Mouse (Mus musculus) heart, adult 11 months (tissue): ENCODE measurements around the gene Grid2.

Experiments
- DNase-seq: peaks from one replicate; pipeline ENCODE4 v3.0.0; 2022

Grid2 gene

GRCm38 (mm10) chr6:64617417-64618135 is 1361.9 kb downstream of the Grid2 start:
- peak; percentile 90 for DNase-seq

- DNase-seq = no peak
These were observed 1367.7 kb downstream of the Grid2 start for GRCm38 (mm10) chr6:64623404-64623803.

DNA sequence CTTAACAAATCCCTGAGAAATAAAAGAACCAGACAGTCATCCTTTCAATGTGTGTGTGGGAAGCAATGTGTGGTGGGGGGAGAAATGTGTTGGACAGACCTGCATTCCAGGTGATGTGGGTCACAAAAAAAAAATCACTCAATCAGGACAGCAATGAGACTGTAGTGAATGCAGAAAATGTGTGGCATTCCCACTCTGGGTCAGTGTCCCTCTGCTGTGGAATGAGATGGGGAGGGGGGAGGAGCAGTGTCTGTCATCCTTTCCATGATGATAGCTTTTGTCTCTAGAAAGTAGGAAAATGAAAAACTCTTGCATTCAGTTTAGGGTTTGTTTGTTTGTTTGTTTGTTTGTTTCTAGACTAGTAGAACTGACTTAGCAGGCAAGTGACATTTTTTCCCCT is 1392.0 kb downstream of the Grid2 start:
- DNase-seq = no peak

DNA sequence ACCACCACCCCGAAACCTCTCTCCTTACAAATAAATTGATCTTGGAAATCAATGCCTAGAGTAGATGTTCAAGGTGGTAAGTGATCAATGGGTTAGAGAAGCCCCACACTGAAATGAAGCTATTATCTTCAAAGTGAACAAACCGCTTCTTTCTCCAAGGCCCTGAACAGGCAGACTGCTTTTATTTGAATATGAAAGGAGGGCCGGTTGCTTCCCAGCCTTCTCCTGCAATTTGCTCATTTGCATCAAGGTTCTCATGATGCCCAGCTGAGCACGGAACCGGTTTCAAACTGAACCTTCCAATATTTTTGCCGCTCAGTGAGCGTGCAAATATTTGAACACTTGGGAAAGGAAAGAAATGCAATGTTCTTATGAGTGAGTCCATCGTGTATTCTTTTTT is 1392.5 kb downstream of the Grid2 start:
- no peak for DNase-seq

GRCm38 (mm10) chr6:64649296-64650226 is 1393.9 kb downstream of the Grid2 start:
- DNase-seq = no peak

- no peak for DNase-seq
These were observed 1395.1 kb downstream of the Grid2 start for GRCm38 (mm10) chr6:64650765-64651164.

DNA sequence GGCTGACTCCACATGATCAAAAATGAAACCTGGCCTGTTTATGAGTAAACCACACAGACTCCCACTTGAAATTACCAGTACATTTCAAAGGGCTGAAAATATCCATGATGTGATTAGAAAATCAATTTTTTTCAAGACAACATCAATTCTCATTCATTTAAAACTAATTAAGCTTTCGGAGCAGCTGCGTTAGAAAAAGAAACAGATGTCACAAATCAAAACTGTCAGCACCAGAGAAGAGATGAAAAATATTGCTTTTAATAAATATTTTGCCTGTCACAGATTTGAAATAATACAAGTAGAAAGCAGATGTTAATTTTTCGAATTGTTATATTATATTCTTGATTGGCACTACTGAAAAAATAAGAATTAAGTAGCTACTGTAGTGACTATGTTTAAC is 1415.3 kb downstream of the Grid2 start:
- no peak for DNase-seq

- no peak for DNase-seq
These were observed 1423.1 kb downstream of the Grid2 start for GRCm38 (mm10) chr6:64678815-64679214.

DNA sequence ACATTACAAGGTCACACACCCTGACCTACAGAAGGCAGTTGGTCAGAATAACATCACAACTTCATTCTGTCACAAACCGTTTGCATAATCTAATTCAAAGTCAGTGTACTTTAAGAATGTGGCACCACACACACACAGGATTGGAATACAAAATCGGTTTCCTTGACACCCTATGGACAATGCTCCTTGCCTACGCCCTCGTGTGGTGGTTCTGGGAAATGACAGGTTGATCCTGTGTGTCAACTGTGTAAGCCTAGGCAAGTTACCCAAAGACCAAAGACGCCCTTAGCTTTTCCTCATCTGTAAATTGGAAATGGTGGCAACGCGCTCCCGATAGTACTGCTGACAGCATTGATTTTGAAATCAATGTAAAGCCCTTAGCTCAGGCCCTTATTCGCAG is 1428.3 kb downstream of the Grid2 start:
- DNase-seq = no peak

GRCm38 (mm10) chr6:64684973-64685372 is 1429.3 kb downstream of the Grid2 start:
- no peak for DNase-seq

GRCm38 (mm10) chr6:64688181-64688944 is 1432.7 kb downstream of the Grid2 start:
- DNase-seq = no peak

DNA sequence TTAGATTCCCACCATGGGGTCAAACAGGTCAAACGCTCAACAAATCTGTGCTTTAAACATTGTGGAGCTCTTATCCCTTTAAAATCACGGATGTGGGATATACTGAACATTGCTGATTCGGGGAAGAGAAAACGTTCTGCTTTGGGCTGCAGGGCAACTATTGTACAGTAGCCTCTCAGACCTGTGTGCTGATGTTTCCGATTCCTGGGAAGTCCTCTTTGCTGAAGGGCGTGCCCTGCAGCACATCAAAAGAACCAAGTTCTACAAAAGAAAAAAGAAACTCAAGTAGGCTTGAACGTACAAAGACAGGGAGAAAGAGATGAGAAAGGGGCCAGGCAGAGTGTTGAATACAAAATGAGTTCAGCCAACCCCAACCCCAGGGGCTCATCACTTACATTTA is 1439.0 kb downstream of the Grid2 start:
- DNase-seq = no peak

GRCm38 (mm10) chr6:64703659-64704058 is 1448.0 kb downstream of the Grid2 start:
- DNase-seq = no peak

DNA sequence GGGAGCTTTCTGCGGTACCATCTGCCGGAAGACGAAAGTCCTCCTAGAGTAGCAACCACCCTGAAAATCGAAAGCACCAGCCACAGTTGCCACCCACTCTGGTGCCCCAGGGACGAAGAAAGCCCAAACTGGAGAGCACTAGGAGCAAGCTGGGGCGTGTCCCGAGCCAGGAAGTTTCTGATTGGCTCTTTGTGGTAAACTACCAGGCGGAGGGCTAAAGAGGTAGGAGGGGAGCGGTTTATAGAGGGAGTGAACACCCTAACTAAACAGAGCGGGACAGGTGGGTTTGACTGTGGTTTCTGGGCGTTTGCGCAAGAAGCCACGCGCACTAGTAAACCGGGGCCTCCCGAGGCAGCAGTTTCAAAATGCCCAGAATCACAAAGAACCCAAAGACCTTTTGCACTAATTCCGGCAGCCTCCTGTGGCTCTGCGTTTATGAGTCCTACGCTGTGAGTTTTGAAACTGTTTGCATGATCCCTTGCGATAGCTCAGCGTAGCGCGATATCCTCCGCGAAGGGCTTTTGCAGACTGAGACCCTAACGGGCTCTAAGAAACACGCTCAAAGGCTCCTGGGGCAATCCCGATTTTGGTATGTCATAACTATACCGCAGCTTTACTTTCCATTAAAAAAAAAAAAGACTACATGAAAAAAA is 1472.2 kb downstream of the Grid2 start:
- peak; percentile 89 for DNase-seq

- DNase-seq = peak; percentile 89
These were observed 1473.0 kb downstream of the Grid2 start, which contains the start of gene Atoh1 for GRCm38 (mm10) chr6:64728499-64729198. TSS of gene Atoh1 (plus strand) at chr6:64729125.

GRCm38 (mm10) chr6:64729231-64730011 is 1473.7 kb downstream of the Grid2 start:
- peak; percentile 89 for DNase-seq

DNA sequence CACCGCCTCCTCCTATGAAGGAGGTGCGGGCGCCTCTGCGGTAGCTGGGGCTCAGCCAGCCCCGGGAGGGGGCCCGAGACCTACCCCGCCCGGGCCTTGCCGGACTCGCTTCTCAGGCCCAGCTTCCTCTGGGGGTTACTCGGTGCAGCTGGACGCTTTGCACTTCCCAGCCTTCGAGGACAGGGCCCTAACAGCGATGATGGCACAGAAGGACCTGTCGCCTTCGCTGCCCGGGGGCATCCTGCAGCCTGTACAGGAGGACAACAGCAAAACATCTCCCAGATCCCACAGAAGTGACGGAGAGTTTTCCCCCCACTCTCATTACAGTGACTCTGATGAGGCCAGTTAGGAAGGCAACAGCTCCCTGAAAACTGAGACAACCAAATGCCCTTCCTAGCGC is 1474.4 kb downstream of the Grid2 start:
- no peak for DNase-seq

DNA sequence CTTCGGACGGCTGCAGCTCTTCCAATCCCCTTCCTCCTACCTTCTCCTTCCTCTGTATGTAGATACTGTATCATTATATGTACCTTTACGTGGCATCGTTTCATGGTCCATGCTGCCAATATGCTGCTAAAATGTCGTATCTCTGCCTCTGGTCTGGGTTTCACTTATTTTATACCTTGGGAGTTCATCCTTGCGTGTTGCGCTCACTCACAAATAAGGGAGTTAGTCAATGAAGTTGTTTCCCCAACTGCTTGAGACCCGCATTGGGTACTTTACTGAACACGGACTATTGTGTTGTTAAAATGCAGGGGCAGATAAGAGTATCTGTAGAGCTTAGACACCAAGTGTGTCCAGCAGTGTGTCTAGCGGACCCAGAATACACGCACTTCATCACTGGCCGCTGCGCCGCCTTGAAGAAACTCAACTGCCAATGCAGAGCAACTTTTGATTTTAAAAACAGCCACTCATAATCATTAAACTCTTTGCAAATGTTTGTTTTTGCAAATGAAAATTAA is 1474.9 kb downstream of the Grid2 start:
- no peak for DNase-seq

DNA sequence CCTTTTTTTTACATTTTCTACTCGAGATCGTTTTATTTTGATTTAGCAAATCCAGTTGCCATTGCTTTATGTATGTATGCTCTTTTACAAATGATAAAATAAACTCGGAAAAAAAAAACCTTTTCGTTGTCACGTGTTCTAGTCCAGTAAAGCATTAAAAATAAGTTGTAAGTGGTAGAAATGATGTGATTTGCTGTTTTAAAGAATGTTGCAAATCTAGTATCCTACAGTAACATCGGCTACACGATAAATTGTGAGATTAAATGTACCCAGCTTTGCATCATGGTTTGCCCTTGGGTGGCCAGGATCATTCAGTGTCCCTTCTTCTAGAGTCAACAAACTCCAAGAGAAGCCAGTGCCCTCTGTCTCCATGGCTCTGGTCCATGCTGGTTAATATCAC is 1475.5 kb downstream of the Grid2 start:
- no peak for DNase-seq

- peak; percentile 18 for DNase-seq
These were observed 1476.1 kb downstream of the Grid2 start for GRCm38 (mm10) chr6:64731621-64732320.
